Mouse (Mus musculus) hindbrain, embryonic 11.5 days (tissue): ENCODE measurements around the gene Clcn2. TPM values are rescaled to one million over a fixed set of nuclear protein-coding genes. Genes with fewer than 3 reads are reported as not detected.

Experiments used
- ATAC-seq: fragments of 200-750 bp; cut with Nextera tagmentation; 2 replicates; pipeline ENCODE4 v1.8.0; 2017; ENCODE audit warnings: mild to moderate bottlenecking, moderate TSS enrichment, moderate library complexity; ENCODE audit not compliant: low FRiP score
- DNase-seq: peaks from one replicate; pipeline ENCODE4 v3.0.0-alpha.2; 2015; ENCODE audit warnings: low spot score
- H3K27ac ChIP-seq: fragments of 300-500 bp; sonication (generic); 2 replicates; pipeline ENCODE4 v1.5.1; 2014; ENCODE audit warnings: mild to moderate bottlenecking, low read depth, low read length
- H3K27me3 ChIP-seq: fragments of 300-500 bp; sonication (generic); 2 replicates; pipeline ENCODE4 v1.6.1; 2014; ENCODE audit warnings: mild to moderate bottlenecking, low read length, moderate library complexity, mixed read lengths; ENCODE audit not compliant: control insufficient read depth, insufficient read depth
- H3K36me3 ChIP-seq: fragments of 300-500 bp; sonication (generic); 2 replicates; pipeline ENCODE4 v1.6.1; 2014; ENCODE audit warnings: mild to moderate bottlenecking, low read length, moderate library complexity, mixed read lengths; ENCODE audit not compliant: control insufficient read depth, insufficient read depth
- H3K4me1 ChIP-seq: fragments of 300-500 bp; sonication (generic); replicated peaks from 2 replicates; pipeline ENCODE4 v1.6.1; 2014; ENCODE audit warnings: low read length, mixed read lengths; ENCODE audit not compliant: control insufficient read depth, insufficient read depth
- H3K4me2 ChIP-seq: fragments of 300-500 bp; sonication (generic); replicated peaks from 2 replicates; pipeline ENCODE4 v1.6.1; 2014; ENCODE audit warnings: mild to moderate bottlenecking, low read depth, low read length
- H3K4me3 ChIP-seq: fragments of 300-500 bp; sonication (generic); 2 replicates; pipeline ENCODE4 v1.5.1; 2014; ENCODE audit warnings: low read depth, low read length
- H3K9ac ChIP-seq: fragments of 300-500 bp; sonication (generic); 2 replicates; pipeline ENCODE4 v1.6.1; 2014; ENCODE audit warnings: low read depth, low read length
- H3K9me3 ChIP-seq: fragments of 300-500 bp; sonication (generic); 2 replicates; pipeline ENCODE4 v1.6.1; 2016; ENCODE audit warnings: low read length; ENCODE audit not compliant: control insufficient read depth
- WGBS: fragments of 180-500 bp; shearing (Covaris S2); extraction: QIAGEN DNeasy Blood & Tissue Kit; methylation state at CpG from one replicate; pipeline ENCODE4 v1.1.7; 2014; 5-methylcytosine and 5-hydroxymethylcytosine counted together
- polyA plus RNA-seq: library from polyadenylated mRNA; unstranded; fragments of >200 nt; fragmentation: Nextera tagmentation; extraction: Ambion mirVana; gene quantifications from 2 replicates; pipeline ENCODE4 v1.2.1, GENCODE M21; 2014

The Clcn2 gene
- polyA plus RNA-seq, 1 experiment from 2014 or later, result 22.0 TPM

GRCm38 (mm10) chr16:20725750-20726149 is 8.2 kb upstream of the Clcn2 start:
- Histone ChIP-seq H3K9ac (no peak overlapping the region), H3K4me2 (no peak overlapping the region), H3K36me3 (no peaks in the 10 kb centered on the region), H3K4me1 (no peaks in the 10 kb centered on the region), H3K9me3 (no peaks in the 10 kb centered on the region), H3K27me3 (no peaks in the 10 kb centered on the region; the same call in 1 of the 2 replicates), H3K4me3 (no peak overlapping the region), H3K27ac (no peak overlapping the region)
- DNase-seq (no peak), ATAC-seq (no peak)
- 75% methylated on average over 4 of the region's 4 CpGs for WGBS

- no peak for ATAC-seq
- DNase-seq, result no peak
- H3K9me3 ChIP-seq, result no peaks in the 10 kb centered on the region
- no peaks in the 10 kb centered on the region; the same call in 1 of the 2 replicates for H3K27me3 ChIP-seq
- no peak overlapping the region for H3K27ac ChIP-seq
- no peaks in the 10 kb centered on the region for H3K4me1 ChIP-seq
- H3K4me3 ChIP-seq, result no peak overlapping the region
- no peaks in the 10 kb centered on the region for H3K36me3 ChIP-seq
- no peak overlapping the region for H3K9ac ChIP-seq
- WGBS, result 79% methylated on average over 7 of the region's 7 CpGs
- H3K4me2 ChIP-seq, result no peak overlapping the region
Observed at GRCm38 (mm10) chr16:20725321-20725720, 7.8 kb upstream of the Clcn2 start.

- no peak overlapping the region for H3K9ac ChIP-seq
- H3K4me3 ChIP-seq, result no peak overlapping the region
- no peaks in the 10 kb centered on the region for H3K36me3 ChIP-seq
- 30% methylated on average over 5 of the region's 5 CpGs for WGBS
- H3K9me3 ChIP-seq, result no peaks in the 10 kb centered on the region
- no peaks in the 10 kb centered on the region for H3K27me3 ChIP-seq
- H3K4me1 ChIP-seq, result no peaks in the 10 kb centered on the region
- H3K4me2 ChIP-seq, result no peak overlapping the region
- peak; percentile 57; the same call in 1 of the 2 replicates for ATAC-seq
- peak; percentile 69 for DNase-seq
- H3K27ac ChIP-seq, result no peak overlapping the region
Observed at GRCm38 (mm10) chr16:20724338-20724748, 6.8 kb upstream of the Clcn2 start.

GRCm38 (mm10) chr16:20723247-20723646 is 5.7 kb upstream of the Clcn2 start:
- H3K9ac ChIP-seq, result no peak overlapping the region
- H3K9me3 ChIP-seq, result no peaks in the 10 kb centered on the region
- H3K27ac ChIP-seq, result no peak overlapping the region
- H3K4me3 ChIP-seq, result no peak overlapping the region
- no peaks in the 10 kb centered on the region for H3K27me3 ChIP-seq
- WGBS, result 59% methylated on average over 4 of the region's 4 CpGs
- DNase-seq, result no peak
- no peaks in the 10 kb centered on the region for H3K36me3 ChIP-seq
- H3K4me2 ChIP-seq, result no peak overlapping the region
- ATAC-seq, result no peak
- H3K4me1 ChIP-seq, result no peaks in the 10 kb centered on the region

GRCm38 (mm10) chr16:20722736-20723135 is 5.2 kb upstream of the Clcn2 start:
- H3K27me3 ChIP-seq, result no peaks in the 10 kb centered on the region
- WGBS, result 71% methylated on average over 4 of the region's 4 CpGs
- no peaks in the 10 kb centered on the region for H3K4me1 ChIP-seq
- no peak overlapping the region for H3K27ac ChIP-seq
- ATAC-seq, result no peak
- no peaks in the 10 kb centered on the region for H3K9me3 ChIP-seq
- H3K9ac ChIP-seq, result no peak overlapping the region
- DNase-seq, result no peak
- no peaks in the 10 kb centered on the region for H3K36me3 ChIP-seq
- no peak overlapping the region for H3K4me2 ChIP-seq
- H3K4me3 ChIP-seq, result no peak overlapping the region

- H3K27ac ChIP-seq, result no peak overlapping the region
- no peaks in the 10 kb centered on the region for H3K9me3 ChIP-seq
- H3K4me2 ChIP-seq, result no peak overlapping the region
- no peaks in the 10 kb centered on the region for H3K27me3 ChIP-seq
- DNase-seq (no peak), ATAC-seq (no peak)
- H3K36me3 ChIP-seq, result no peaks in the 10 kb centered on the region
- H3K4me1 ChIP-seq, result peaks cover under 1% of the 10 kb centered on the region; the same call in 1 of the 2 replicates
- 85% methylated on average over 10 of the region's 10 CpGs for WGBS
- no peak overlapping the region for H3K4me3 ChIP-seq
- no peak overlapping the region for H3K9ac ChIP-seq
Observed at GRCm38 (mm10) chr16:20721808-20722207, 4.3 kb upstream of the Clcn2 start.

- H3K27ac ChIP-seq, result peak overlapping the region; percentile 84; the same call in 1 of the 2 replicates
- peak overlapping the region; percentile 91 for H3K4me2 ChIP-seq
- H3K27me3 ChIP-seq, result no peaks in the 10 kb centered on the region
- no peak for DNase-seq
- no peaks in the 10 kb centered on the region for H3K9me3 ChIP-seq
- no peaks in the 10 kb centered on the region for H3K36me3 ChIP-seq
- 4% methylated on average over 18 of the region's 18 CpGs for WGBS
- ATAC-seq, result peak; percentile 14; the same call in 1 of the 2 replicates
- peaks cover 11% of the 10 kb centered on the region; the same call in 1 of the 2 replicates for H3K4me1 ChIP-seq
- H3K9ac ChIP-seq, result peak overlapping the region; percentile 68
- H3K4me3 ChIP-seq, result peak overlapping the region; percentile 62
Observed at GRCm38 (mm10) chr16:20717978-20718670, 578 bp upstream of the Clcn2 start.

GRCm38 (mm10) chr16:20716841-20717180 is 735 bp downstream of the Clcn2 start:
- DNase-seq, result no peak
- Histone ChIP-seq H3K27me3 (no peaks in the 10 kb centered on the region), H3K9me3 (no peaks in the 10 kb centered on the region), H3K36me3 (no peaks in the 10 kb centered on the region; the same call in 1 of the 2 replicates), H3K9ac (peak overlapping the region; percentile 81), H3K4me2 (peak overlapping the region; percentile 91), H3K4me1 (peaks cover 11% of the 10 kb centered on the region; the same call in 1 of the 2 replicates), H3K4me3 (peak overlapping the region; percentile 62), H3K27ac (peak overlapping the region; percentile 84)
- ATAC-seq, result no peak
- whole genome bisulfite sequencing, result 2% methylated on average over 8 of the region's 8 CpGs
